Mouse (Mus musculus): Measurements from ENCODE around the gene Thrb. TPM values are rescaled to one million over a fixed set of nuclear protein-coding genes. Genes with fewer than 3 reads are reported as not detected.

Gene Thrb
- polyA plus RNA-seq, 1 experiment, result not detected

- Histone ChIP-seq H3K9me3 (no peaks in the 10 kb centered on the region), H3K4me1 (no peaks in the 10 kb centered on the region), H3K27me3 (replicated peaks) (no peaks in the 10 kb centered on the region), H3K36me3 (replicated peaks; ENCODE audit: low read length) (no peaks in the 10 kb centered on the region), H3K4me3 (replicated peaks) (no peak overlapping the region)
- no peak for TF ChIP-seq FLI1 (IDR thresholded peaks at IDR 0.05; ENCODE audit: low read length)
- TF ChIP-seq GATA1 (IDR thresholded peaks at IDR 0.05; ENCODE audit: borderline replicate concordance, low read length), result no peak
These were observed 38.0 kb downstream of the Thrb start for GRCm38 (mm10) chr14:17697920-17698632.

GRCm38 (mm10) chr14:17700228-17700627 is 40.2 kb downstream of the Thrb start:
- H3K4me3 ChIP-seq (replicated peaks), result no peak overlapping the region
- no peaks in the 10 kb centered on the region for H3K27me3 ChIP-seq (replicated peaks)
- no peaks in the 10 kb centered on the region for H3K36me3 ChIP-seq (replicated peaks; ENCODE audit: low read length)
- no peaks in the 10 kb centered on the region for H3K9me3 ChIP-seq
- no peak for TF ChIP-seq GATA1 (IDR thresholded peaks at IDR 0.05; ENCODE audit: borderline replicate concordance, low read length)
- TF ChIP-seq FLI1 (IDR thresholded peaks at IDR 0.05; ENCODE audit: low read length), result no peak
- H3K4me1 ChIP-seq, result no peaks in the 10 kb centered on the region

GRCm38 (mm10) chr14:17713297-17713904 is 53.3 kb downstream of the Thrb start:
- H3K4me3 ChIP-seq (replicated peaks), result no peak overlapping the region
- no peaks in the 10 kb centered on the region for H3K9me3 ChIP-seq
- no peaks in the 10 kb centered on the region for H3K36me3 ChIP-seq (replicated peaks; ENCODE audit: low read length)
- H3K4me1 ChIP-seq, result no peaks in the 10 kb centered on the region
- no peaks in the 10 kb centered on the region for H3K27me3 ChIP-seq (replicated peaks)
- no peak for TF ChIP-seq FLI1 (IDR thresholded peaks at IDR 0.05; ENCODE audit: low read length)
- no peak for TF ChIP-seq GATA1 (IDR thresholded peaks at IDR 0.05; ENCODE audit: borderline replicate concordance, low read length)

DNA sequence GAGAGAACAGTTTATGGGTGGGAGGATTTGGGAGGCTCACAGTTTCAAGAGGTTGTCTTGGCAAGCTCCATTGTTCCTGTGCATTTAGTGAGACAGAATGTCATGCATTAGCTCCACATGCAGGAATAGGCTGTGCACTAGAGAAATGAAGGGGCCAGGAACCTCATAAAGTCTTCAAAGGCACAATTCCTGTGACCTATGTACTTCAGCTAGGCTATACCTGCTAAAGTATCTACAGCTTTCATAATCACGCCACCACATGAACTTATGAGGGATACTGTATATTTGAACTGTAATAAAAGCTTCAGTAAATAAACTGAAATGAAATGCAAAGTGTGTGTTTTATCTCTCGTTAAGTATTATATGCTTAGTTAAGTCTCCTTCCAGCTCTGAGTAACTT is 59.4 kb downstream of the Thrb start:
- Histone ChIP-seq H3K4me3 (replicated peaks) (no peak overlapping the region), H3K4me1 (no peaks in the 10 kb centered on the region), H3K36me3 (replicated peaks; ENCODE audit: low read length) (no peaks in the 10 kb centered on the region), H3K9me3 (no peaks in the 10 kb centered on the region), H3K27me3 (replicated peaks) (no peaks in the 10 kb centered on the region)
- TF ChIP-seq GATA1 (IDR thresholded peaks at IDR 0.05; ENCODE audit: borderline replicate concordance, low read length) (no peak), FLI1 (IDR thresholded peaks at IDR 0.05; ENCODE audit: low read length) (no peak)

GRCm38 (mm10) chr14:17722824-17723445 is 62.9 kb downstream of the Thrb start:
- Histone ChIP-seq H3K4me3 (replicated peaks) (no peak overlapping the region), H3K27me3 (replicated peaks) (no peaks in the 10 kb centered on the region), H3K4me1 (no peaks in the 10 kb centered on the region), H3K36me3 (replicated peaks; ENCODE audit: low read length) (no peaks in the 10 kb centered on the region), H3K9me3 (no peaks in the 10 kb centered on the region)
- TF ChIP-seq GATA1 (IDR thresholded peaks at IDR 0.05; ENCODE audit: borderline replicate concordance, low read length), result no peak
- TF ChIP-seq FLI1 (IDR thresholded peaks at IDR 0.05; ENCODE audit: low read length), result no peak

GRCm38 (mm10) chr14:17724577-17724976 is 64.5 kb downstream of the Thrb start:
- TF ChIP-seq FLI1 (IDR thresholded peaks at IDR 0.05; ENCODE audit: low read length), result no peak
- TF ChIP-seq GATA1 (IDR thresholded peaks at IDR 0.05; ENCODE audit: borderline replicate concordance, low read length), result no peak
- H3K4me3 ChIP-seq (replicated peaks), result no peak overlapping the region

GRCm38 (mm10) chr14:17726906-17727305 is 66.8 kb downstream of the Thrb start:
- no peaks in the 10 kb centered on the region for H3K9me3 ChIP-seq
- H3K27me3 ChIP-seq (replicated peaks), result no peaks in the 10 kb centered on the region
- H3K36me3 ChIP-seq (replicated peaks; ENCODE audit: low read length), result no peaks in the 10 kb centered on the region
- no peaks in the 10 kb centered on the region for H3K4me1 ChIP-seq
- no peak overlapping the region for H3K4me3 ChIP-seq (replicated peaks)
- TF ChIP-seq GATA1 (IDR thresholded peaks at IDR 0.05; ENCODE audit: borderline replicate concordance, low read length) (no peak), FLI1 (IDR thresholded peaks at IDR 0.05; ENCODE audit: low read length) (no peak)

More at GRCm38 (mm10) chr14:17724577-17724976, 64.5 kb downstream of the Thrb start:
- Histone ChIP-seq H3K27me3 (replicated peaks) (no peaks in the 10 kb centered on the region), H3K36me3 (replicated peaks; ENCODE audit: low read length) (no peaks in the 10 kb centered on the region), H3K9me3 (no peaks in the 10 kb centered on the region), H3K4me1 (no peaks in the 10 kb centered on the region)

DNA sequence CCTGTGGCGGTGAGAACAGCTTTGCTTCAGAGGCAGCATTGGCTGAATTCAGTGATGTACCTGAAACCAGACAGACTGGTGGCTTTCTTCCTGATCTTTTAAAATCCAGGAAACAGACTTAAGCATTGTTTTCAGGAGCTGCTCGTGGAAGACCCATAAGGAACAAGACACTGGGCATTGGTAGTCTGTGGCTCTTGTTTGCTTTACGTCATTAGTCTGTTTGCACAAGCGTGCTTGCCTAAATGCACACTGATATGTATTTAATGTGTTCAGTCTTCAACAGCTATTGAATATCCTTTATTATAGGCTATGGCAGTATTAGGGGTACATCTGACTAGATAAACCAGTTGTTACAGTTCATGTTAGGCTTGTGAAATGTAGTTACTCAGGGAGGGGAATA is 67.8 kb downstream of the Thrb start:
- TF ChIP-seq FLI1 (IDR thresholded peaks at IDR 0.05; ENCODE audit: low read length), result no peak
- no peak for TF ChIP-seq GATA1 (IDR thresholded peaks at IDR 0.05; ENCODE audit: borderline replicate concordance, low read length)
- Histone ChIP-seq H3K27me3 (replicated peaks) (no peaks in the 10 kb centered on the region), H3K4me3 (replicated peaks) (no peak overlapping the region), H3K9me3 (no peaks in the 10 kb centered on the region), H3K36me3 (replicated peaks; ENCODE audit: low read length) (no peaks in the 10 kb centered on the region), H3K4me1 (no peaks in the 10 kb centered on the region)

DNA sequence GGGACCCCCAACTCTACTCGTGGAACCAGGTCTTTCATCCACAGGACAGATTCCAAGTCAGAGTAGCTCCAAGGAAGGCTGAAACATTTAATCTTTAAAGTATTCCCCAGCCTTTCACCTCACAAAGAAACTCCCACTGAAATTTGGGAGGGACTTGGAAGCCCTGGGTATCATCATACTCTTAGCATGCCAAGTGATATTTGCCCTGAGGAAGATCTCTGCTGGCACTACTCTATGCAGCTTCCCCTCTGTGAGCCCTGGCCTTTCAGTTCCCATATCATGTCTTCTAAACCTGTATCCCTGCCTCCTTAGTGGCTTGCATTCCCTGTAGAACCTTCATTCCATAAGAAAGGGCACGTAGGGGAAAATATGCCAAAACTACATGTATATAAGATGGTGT is 68.8 kb downstream of the Thrb start:
- Histone ChIP-seq H3K9me3 (no peaks in the 10 kb centered on the region), H3K4me1 (no peaks in the 10 kb centered on the region), H3K4me3 (replicated peaks) (no peak overlapping the region), H3K27me3 (replicated peaks) (no peaks in the 10 kb centered on the region), H3K36me3 (replicated peaks; ENCODE audit: low read length) (no peaks in the 10 kb centered on the region)
- TF ChIP-seq GATA1 (IDR thresholded peaks at IDR 0.05; ENCODE audit: borderline replicate concordance, low read length), result no peak
- TF ChIP-seq FLI1 (IDR thresholded peaks at IDR 0.05; ENCODE audit: low read length), result no peak

GRCm38 (mm10) chr14:17731020-17731419 is 71.0 kb downstream of the Thrb start:
- no peak for TF ChIP-seq FLI1 (IDR thresholded peaks at IDR 0.05; ENCODE audit: low read length)
- TF ChIP-seq GATA1 (IDR thresholded peaks at IDR 0.05; ENCODE audit: borderline replicate concordance, low read length), result no peak
- H3K4me3 ChIP-seq (replicated peaks), result no peak overlapping the region

More at GRCm38 (mm10) chr14:17731020-17731419, 71.0 kb downstream of the Thrb start:
- no peaks in the 10 kb centered on the region for H3K4me1 ChIP-seq
- H3K27me3 ChIP-seq (replicated peaks), result no peaks in the 10 kb centered on the region
- H3K36me3 ChIP-seq (replicated peaks; ENCODE audit: low read length), result no peaks in the 10 kb centered on the region
- H3K9me3 ChIP-seq, result no peaks in the 10 kb centered on the region
